ENCODE assay signal across 8 mouse cellular contexts in the genomic region with DNA sequence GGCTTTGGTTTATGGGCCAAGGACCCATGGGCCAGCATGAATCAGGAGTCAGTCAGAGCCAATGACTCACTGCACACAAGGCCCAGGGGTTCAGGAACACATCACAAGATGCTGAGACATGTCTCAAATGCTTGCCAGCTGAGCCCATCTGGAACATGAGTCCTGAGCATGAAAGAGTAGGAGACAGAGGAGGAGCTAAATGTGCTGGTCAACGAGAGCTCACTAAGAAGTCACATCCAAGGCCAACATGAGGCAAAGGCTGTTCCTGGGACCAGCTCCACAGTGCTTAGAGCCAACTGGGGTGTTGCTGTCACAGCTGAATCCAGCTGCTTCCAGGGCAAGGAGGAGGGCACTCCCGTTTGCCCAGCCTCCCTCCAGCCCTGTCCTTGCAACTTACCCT.
A peak's percentile ranks its signal among the peaks of the same experiment; 100 is the strongest.
DNase-seq lines count a peak whose midpoint lies in the region; ATAC-seq and TF ChIP-seq lines count a peak whose summit lies in the region.

No protein-coding gene starts in this region.

- H3K27ac ChIP-seq in liver, adult 2 months (replicated peaks; ENCODE audit: insufficient read depth, low read depth, low read length): 0 out of 2 replicates have a peak overlapping the region, but pooled peaks have one; percentile 2
- no peak overlapping the region for H3K27ac ChIP-seq in liver, embryonic 12.5 days
- H3K27ac ChIP-seq in kidney, postnatal 0 days: peak overlapping the region; percentile 83; the same call in 1 of the 2 replicates
- no peak overlapping the region for H3K27ac ChIP-seq in hindbrain, embryonic 12.5 days

- no peaks in the 10 kb centered on the region for H3K79me2 ChIP-seq in liver, adult 2 months (ENCODE audit: control insufficient read depth, insufficient read depth, low read length)

- H3K4me1 ChIP-seq in liver, adult 2 months (ENCODE audit: control insufficient read depth, insufficient read depth, low read length): peaks cover 5% of the 10 kb centered on the region; the same call in 1 of the 2 replicates
- H3K4me1 ChIP-seq in liver, embryonic 12.5 days: peaks cover 3% of the 10 kb centered on the region; the same call in 1 of the 2 replicates
- H3K4me1 ChIP-seq in kidney, postnatal 0 days (replicated peaks; ENCODE audit: insufficient read depth, low read length): peaks cover 16% of the 10 kb centered on the region; the same call in 1 of the 2 replicates
- H3K4me1 ChIP-seq in hindbrain, embryonic 12.5 days: peaks cover 9% of the 10 kb centered on the region

- no peaks in the 10 kb centered on the region for H3K27me3 ChIP-seq in liver, adult 2 months (ENCODE audit: control insufficient read depth, insufficient read depth, low read length)
- H3K27me3 ChIP-seq in liver, embryonic 12.5 days (replicated peaks): no peaks in the 10 kb centered on the region
- H3K27me3 ChIP-seq in kidney, postnatal 0 days (ENCODE audit: insufficient read depth, low read length): no peaks in the 10 kb centered on the region
- no peaks in the 10 kb centered on the region for H3K27me3 ChIP-seq in hindbrain, embryonic 12.5 days

- H3K36me3 ChIP-seq in liver, adult 2 months (ENCODE audit: control insufficient read depth, insufficient read depth, low read length): no peaks in the 10 kb centered on the region
- H3K36me3 ChIP-seq in liver, embryonic 12.5 days: no peaks in the 10 kb centered on the region
- H3K36me3 ChIP-seq in kidney, postnatal 0 days (ENCODE audit: insufficient read depth, low read length): no peaks in the 10 kb centered on the region
- H3K36me3 ChIP-seq in hindbrain, embryonic 12.5 days: no peaks in the 10 kb centered on the region

- H3K9ac ChIP-seq in liver, adult 2 months (ENCODE audit: low read depth, low read length): no peak overlapping the region
- no peak overlapping the region for H3K9ac ChIP-seq in liver, embryonic 12.5 days
- no peak overlapping the region for H3K9ac ChIP-seq in kidney, postnatal 0 days (ENCODE audit: low read depth, low read length)
- no peak overlapping the region for H3K9ac ChIP-seq in hindbrain, embryonic 12.5 days

- ATAC-seq in liver, embryonic 12.5 days: no peak
- ATAC-seq in kidney, postnatal 0 days (replicated peaks; ENCODE audit: low FRiP score, low read depth): peak; percentile 81
- no peak for ATAC-seq in hindbrain, embryonic 12.5 days (ENCODE audit: low FRiP score)

- WGBS in liver, adult 2 months: 24% methylated on average over 2 of the region's 2 CpGs
- WGBS in liver, embryonic 12.5 days (ENCODE audit: insufficient replicate concordance): 45% methylated on average over 2 of the region's 2 CpGs
- 15% methylated on average over 2 of the region's 2 CpGs for WGBS in kidney, postnatal 0 days
- 50% methylated on average over 2 of the region's 2 CpGs for WGBS in hindbrain, embryonic 12.5 days

- no peak for TF ChIP-seq CTCF in liver, adult 2 months (IDR thresholded peaks at IDR 0.05; ENCODE audit: low read depth, low read length)
- no peak for TF ChIP-seq CTCF in kidney, postnatal 0 days (IDR thresholded peaks at IDR 0.05; ENCODE audit: low read depth)

- H3K9me3 ChIP-seq in liver, embryonic 12.5 days (replicated peaks): no peaks in the 10 kb centered on the region
- no peaks in the 10 kb centered on the region for H3K9me3 ChIP-seq in kidney, postnatal 0 days (replicated peaks; ENCODE audit: low read length)
- no peaks in the 10 kb centered on the region for H3K9me3 ChIP-seq in hindbrain, embryonic 12.5 days (replicated peaks)

- H3K4me2 ChIP-seq in liver, embryonic 12.5 days: no peak overlapping the region
- no peak overlapping the region for H3K4me2 ChIP-seq in kidney, postnatal 0 days (ENCODE audit: low read length)
- H3K4me2 ChIP-seq in hindbrain, embryonic 12.5 days (replicated peaks): no peak overlapping the region

- no peak overlapping the region for H3K4me3 ChIP-seq in liver, adult 2 months (ENCODE audit: insufficient read depth, low read depth, low read length)
- H3K4me3 ChIP-seq in liver, embryonic 12.5 days: no peak overlapping the region
- H3K4me3 ChIP-seq in kidney, postnatal 0 days (replicated peaks; ENCODE audit: low read depth, low read length): no peak overlapping the region
- H3K4me3 ChIP-seq in hindbrain, embryonic 12.5 days: no peak overlapping the region

- peak; percentile 53 for DNase-seq in liver, adult 2 months (ENCODE audit: extremely low read depth, low read depth, low spot score)
- peak; percentile 86 for DNase-seq in heart, adult 8-10 months (ENCODE audit: low spot score)
- peak; percentile 82 for DNase-seq in kidney, postnatal 0 days (ENCODE audit: low spot score)
- DNase-seq in ovary, postnatal 36 days (ENCODE audit: low spot score): peak; percentile 72
- DNase-seq in embryo, embryonic 10.5 days (ENCODE audit: low spot score): no peak
- DNase-seq in cerebellum, postnatal 36 days: no peak

- TF ChIP-seq POLR2A in liver, adult 2 months (IDR thresholded peaks at IDR 0.05; ENCODE audit: extremely low read depth, insufficient read depth, low read length): no peak

Comparison
In these comparisons a context has a peak if more than half of its experiments do, and no peak if none do; other contexts are left out.
1. H3K27ac ChIP-seq: peak in liver, adult 2 months (single experiment) and kidney, postnatal 0 days (single experiment); none in liver, embryonic 12.5 days (single experiment) and hindbrain, embryonic 12.5 days (single experiment).
2. DNase-seq: peak in liver, adult 2 months (single experiment), heart, adult 8-10 months (single experiment), kidney, postnatal 0 days (single experiment) and ovary, postnatal 36 days (single experiment); none in embryo, embryonic 10.5 days (single experiment) and cerebellum, postnatal 36 days (0 of 2).